Mouse (Mus musculus): ENCODE results near the gene Sap30. TPM values are rescaled to one million over a fixed set of nuclear protein-coding genes. Genes with fewer than 3 reads are reported as not detected.
"Not testable (repeated sequence)": the region's sequence is repeated elsewhere in the genome, so short reads cannot be mapped to it uniquely, and the experiment has no call there.

Gene Sap30
- polyA plus RNA-seq, 1 experiment from 2014 or later = 20.7 TPM

DNA sequence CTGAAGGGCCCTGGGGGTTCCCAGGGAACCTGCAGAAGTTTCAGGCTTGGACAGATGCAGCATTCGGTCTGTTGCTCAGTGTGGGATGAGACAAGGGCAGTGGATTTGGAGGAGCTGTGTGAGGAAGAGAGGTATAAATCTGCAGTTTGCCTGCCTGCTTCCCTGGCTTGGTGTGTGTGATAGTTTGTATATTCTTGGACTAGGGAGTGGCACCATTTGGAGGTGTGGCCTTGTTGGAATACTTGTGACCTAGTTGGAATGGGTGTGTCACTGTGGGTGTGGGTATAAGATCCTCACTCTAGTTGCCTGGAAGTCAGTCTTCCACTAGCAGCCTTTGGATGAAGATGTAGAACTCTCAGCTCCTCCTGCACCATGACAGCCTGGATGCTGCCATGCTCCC, 17.8 kb upstream of the Sap30 start:
- not testable (repeated sequence) for H3K4me2 ChIP-seq (ENCODE audit: low read length); H3K9ac ChIP-seq (ENCODE audit: low read depth, low read length); H3K4me1 ChIP-seq (ENCODE audit: control insufficient read depth, insufficient read depth, low read depth, low read length); H3K4me3 ChIP-seq (ENCODE audit: low read length); ATAC-seq; H3K9me3 ChIP-seq (ENCODE audit: control insufficient read depth, low read length); H3K36me3 ChIP-seq (ENCODE audit: control insufficient read depth, insufficient read depth, low read length); H3K27me3 ChIP-seq (replicated peaks; ENCODE audit: control insufficient read depth, insufficient read depth, low read length); H3K27ac ChIP-seq (ENCODE audit: low read depth, low read length)
- 89% methylated on average over 1 of the region's 1 CpGs for WGBS

DNA sequence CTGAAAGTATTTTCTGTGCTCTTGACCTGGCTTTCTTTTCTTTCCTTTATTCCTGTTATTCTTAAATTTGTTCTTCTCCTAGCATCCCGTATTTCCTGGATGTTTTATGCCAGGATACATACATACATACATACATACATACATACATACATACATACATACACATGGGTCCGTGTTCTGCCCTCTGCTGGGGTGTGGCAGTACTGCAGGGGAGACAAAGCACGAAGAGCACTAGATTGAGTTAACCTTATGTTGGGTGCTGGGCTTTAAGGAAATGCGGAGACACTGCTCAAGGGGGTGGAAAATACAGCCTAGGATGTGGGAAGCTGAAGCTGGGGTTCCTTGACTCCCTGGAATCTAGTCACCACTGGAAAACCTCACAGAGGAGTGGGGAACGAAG, 16.0 kb upstream of the Sap30 start:
- H3K4me1 ChIP-seq (ENCODE audit: control insufficient read depth, insufficient read depth, low read depth, low read length) = no peaks in the 10 kb centered on the region; the same call in 1 of the 2 replicates
- no peak overlapping the region for H3K27ac ChIP-seq (ENCODE audit: low read depth, low read length)
- 60% methylated on average over 5 of the region's 5 CpGs for WGBS
- H3K36me3 ChIP-seq (ENCODE audit: control insufficient read depth, insufficient read depth, low read length) = no peaks in the 10 kb centered on the region
- no peaks in the 10 kb centered on the region; the same call in 1 of the 2 replicates for H3K27me3 ChIP-seq (replicated peaks; ENCODE audit: control insufficient read depth, insufficient read depth, low read length)
- no peaks in the 10 kb centered on the region for H3K9me3 ChIP-seq (ENCODE audit: control insufficient read depth, low read length)
- ATAC-seq = no peak
- H3K4me3 ChIP-seq (ENCODE audit: low read length) = no peak overlapping the region
- no peak overlapping the region for H3K9ac ChIP-seq (ENCODE audit: low read depth, low read length)
- H3K4me2 ChIP-seq (ENCODE audit: low read length) = no peak overlapping the region

DNA sequence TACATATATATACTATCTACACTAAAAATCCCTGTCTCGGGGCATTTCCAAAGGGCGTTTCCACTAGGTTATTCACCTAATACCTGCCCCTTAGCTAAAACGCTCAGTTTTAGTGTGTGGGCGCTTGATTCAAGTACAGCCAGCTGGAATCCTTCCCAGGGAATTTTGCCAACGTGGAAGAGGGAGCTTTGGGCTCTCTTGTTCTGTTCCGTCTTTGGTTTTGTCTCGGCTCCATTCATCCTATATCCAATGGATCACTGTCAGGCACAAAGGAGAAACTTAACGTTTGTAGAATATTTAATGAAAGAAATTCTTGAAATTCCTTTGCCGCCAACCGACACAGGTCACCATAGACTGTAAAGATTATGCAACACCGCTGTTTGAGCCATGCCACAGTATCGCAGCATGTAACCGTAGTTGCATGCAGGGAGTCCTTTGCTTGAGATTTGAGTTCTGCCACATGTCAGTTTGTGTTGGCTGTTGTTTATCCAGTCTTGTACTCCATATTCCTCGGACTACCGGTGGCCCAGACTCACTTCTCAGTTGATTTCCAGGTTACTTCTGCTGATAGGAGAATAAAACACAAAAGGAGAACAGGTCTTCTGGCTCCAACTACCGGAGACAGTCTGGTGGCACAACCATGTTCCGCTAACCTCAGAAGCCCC, 11.3 kb upstream of the Sap30 start:
- no peak overlapping the region; the same call in 1 of the 2 replicates for H3K9ac ChIP-seq (ENCODE audit: low read depth, low read length)
- no peaks in the 10 kb centered on the region for H3K36me3 ChIP-seq (ENCODE audit: control insufficient read depth, insufficient read depth, low read length)
- H3K4me3 ChIP-seq (ENCODE audit: low read length) = peak overlapping the region; percentile 15
- WGBS = 27% methylated on average over 17 of the region's 17 CpGs
- ATAC-seq = peak; percentile 72
- no peak overlapping the region for H3K27ac ChIP-seq (ENCODE audit: low read depth, low read length)
- H3K4me1 ChIP-seq (ENCODE audit: control insufficient read depth, insufficient read depth, low read depth, low read length) = no peaks in the 10 kb centered on the region; the same call in 1 of the 2 replicates
- no peaks in the 10 kb centered on the region; the same call in 1 of the 2 replicates for H3K27me3 ChIP-seq (replicated peaks; ENCODE audit: control insufficient read depth, insufficient read depth, low read length)
- no peaks in the 10 kb centered on the region for H3K9me3 ChIP-seq (ENCODE audit: control insufficient read depth, low read length)
- peak overlapping the region; percentile 50 for H3K4me2 ChIP-seq (ENCODE audit: low read length)

DNA sequence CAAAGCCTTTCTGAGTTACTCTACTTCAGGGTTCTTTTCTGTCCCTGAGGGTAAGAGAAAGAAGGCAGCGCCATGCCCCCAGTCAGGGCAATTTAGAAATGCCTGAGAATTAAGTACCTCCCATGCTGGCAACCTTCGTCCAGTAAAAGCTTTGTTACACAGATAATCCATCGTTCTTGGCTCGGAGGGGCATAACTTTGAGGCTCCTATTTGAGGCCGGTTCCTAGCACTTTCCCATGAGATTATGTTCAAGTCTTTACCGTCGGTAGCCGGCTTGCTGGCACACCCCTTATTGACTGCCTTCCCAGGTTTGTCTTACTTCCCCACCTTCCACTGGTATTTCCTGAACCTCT, 10.8 kb upstream of the Sap30 start:
- peak; percentile 28; the same call in 1 of the 2 replicates for ATAC-seq
- Histone ChIP-seq H3K4me3 (ENCODE audit: low read length) (peak overlapping the region; percentile 15), H3K4me1 (ENCODE audit: control insufficient read depth, insufficient read depth, low read depth, low read length) (no peaks in the 10 kb centered on the region; the same call in 1 of the 2 replicates), H3K27ac (ENCODE audit: low read depth, low read length) (no peak overlapping the region), H3K4me2 (ENCODE audit: low read length) (peak overlapping the region; percentile 50), H3K9ac (ENCODE audit: low read depth, low read length) (no peak overlapping the region; the same call in 1 of the 2 replicates), H3K27me3 (replicated peaks; ENCODE audit: control insufficient read depth, insufficient read depth, low read length) (no peaks in the 10 kb centered on the region; the same call in 1 of the 2 replicates), H3K9me3 (ENCODE audit: control insufficient read depth, low read length) (no peaks in the 10 kb centered on the region), H3K36me3 (ENCODE audit: control insufficient read depth, insufficient read depth, low read length) (no peaks in the 10 kb centered on the region)
- 33% methylated on average over 8 of the region's 8 CpGs for WGBS

DNA sequence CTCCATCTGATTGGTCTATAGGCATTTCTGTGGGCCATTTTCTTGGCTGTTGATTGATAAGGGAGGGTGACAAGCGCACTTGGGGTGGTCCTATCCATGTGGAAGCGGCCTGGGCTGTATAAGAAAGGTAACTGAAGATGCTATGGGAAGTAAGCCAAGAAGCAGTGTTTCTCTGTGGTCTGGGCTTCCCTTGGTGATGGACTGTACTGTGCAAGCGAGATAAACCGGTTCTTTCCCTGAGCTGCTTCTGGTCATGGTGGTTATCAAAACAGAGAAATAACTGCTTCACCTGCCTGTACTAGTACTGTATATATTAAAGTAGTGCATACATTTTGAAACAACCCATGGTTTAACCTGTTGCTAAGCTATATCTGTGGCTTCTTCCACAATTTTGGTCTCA, 4.2 kb upstream of the Sap30 start:
- ATAC-seq = no peak
- 95% methylated on average over 4 of the region's 4 CpGs for WGBS
- H3K4me1 ChIP-seq (ENCODE audit: control insufficient read depth, insufficient read depth, low read depth, low read length) = no peaks in the 10 kb centered on the region

DNA sequence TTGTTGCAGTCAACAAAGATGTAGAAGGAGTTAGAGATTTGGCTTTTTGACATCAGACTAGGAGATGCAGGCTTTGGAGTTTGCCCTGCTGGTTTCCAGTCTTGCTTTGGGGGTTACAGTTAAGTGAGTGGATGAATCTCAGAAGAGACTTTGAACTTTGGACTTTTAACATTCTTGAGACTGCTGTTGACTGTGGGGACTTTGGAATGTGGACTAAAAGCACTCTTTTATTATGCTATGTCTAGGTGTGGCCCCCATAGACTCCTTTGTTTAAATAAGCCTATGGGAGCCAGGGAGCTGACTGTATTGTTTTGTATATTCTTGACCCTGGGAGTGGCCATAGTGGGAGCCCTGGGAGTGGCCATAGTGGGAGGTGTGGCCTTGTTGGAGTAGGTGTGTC, 2.2 kb upstream of the Sap30 start:
- H3K9ac ChIP-seq (ENCODE audit: low read depth, low read length) = no peak overlapping the region
- H3K4me2 ChIP-seq (ENCODE audit: low read length) = no peak overlapping the region
- no peaks in the 10 kb centered on the region for H3K36me3 ChIP-seq (ENCODE audit: control insufficient read depth, insufficient read depth, low read length)
- no peaks in the 10 kb centered on the region for H3K27me3 ChIP-seq (replicated peaks; ENCODE audit: control insufficient read depth, insufficient read depth, low read length)
- ATAC-seq = no peak
- H3K27ac ChIP-seq (ENCODE audit: low read depth, low read length) = no peak overlapping the region
- no peak overlapping the region for H3K4me3 ChIP-seq (ENCODE audit: low read length)
- H3K4me1 ChIP-seq (ENCODE audit: control insufficient read depth, insufficient read depth, low read depth, low read length) = peaks cover 6% of the 10 kb centered on the region
- no peaks in the 10 kb centered on the region for H3K9me3 ChIP-seq (ENCODE audit: control insufficient read depth, low read length)

More for the DNA sequence above, 4.2 kb upstream of the Sap30 start:
- no peak overlapping the region for H3K4me2 ChIP-seq (ENCODE audit: low read length)
- no peak overlapping the region for H3K9ac ChIP-seq (ENCODE audit: low read depth, low read length)
- no peaks in the 10 kb centered on the region for H3K9me3 ChIP-seq (ENCODE audit: control insufficient read depth, low read length)
- no peak overlapping the region for H3K27ac ChIP-seq (ENCODE audit: low read depth, low read length)
- no peaks in the 10 kb centered on the region for H3K27me3 ChIP-seq (replicated peaks; ENCODE audit: control insufficient read depth, insufficient read depth, low read length)
- H3K4me3 ChIP-seq (ENCODE audit: low read length) = no peak overlapping the region
- no peaks in the 10 kb centered on the region for H3K36me3 ChIP-seq (ENCODE audit: control insufficient read depth, insufficient read depth, low read length)

DNA sequence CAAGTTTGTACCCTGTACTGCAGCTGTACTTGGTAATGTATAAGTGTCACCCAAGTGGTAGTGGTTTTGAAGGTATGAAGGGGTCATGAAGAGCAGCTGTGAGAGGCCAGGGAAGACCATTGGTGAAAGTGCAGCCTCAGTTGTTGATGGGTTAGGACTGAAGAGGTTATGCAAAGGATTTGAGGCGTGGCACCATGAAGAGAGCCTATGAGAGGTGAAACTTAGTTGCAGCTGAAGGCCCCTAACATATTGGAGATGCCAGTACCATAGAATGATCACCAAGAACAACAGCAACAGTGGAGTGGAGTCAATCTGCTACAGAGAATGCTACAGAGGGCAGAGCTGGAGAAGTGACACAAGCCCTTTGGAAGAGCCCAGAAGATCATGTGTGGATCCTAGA, 1.7 kb upstream of the Sap30 start:
- H3K4me2 ChIP-seq (ENCODE audit: low read length) = no peak overlapping the region
- H3K36me3 ChIP-seq (ENCODE audit: control insufficient read depth, insufficient read depth, low read length) = no peaks in the 10 kb centered on the region
- no peak overlapping the region for H3K27ac ChIP-seq (ENCODE audit: low read depth, low read length)
- no peak overlapping the region for H3K9ac ChIP-seq (ENCODE audit: low read depth, low read length)
- H3K27me3 ChIP-seq (replicated peaks; ENCODE audit: control insufficient read depth, insufficient read depth, low read length) = no peaks in the 10 kb centered on the region
- ATAC-seq = no peak
- peaks cover 6% of the 10 kb centered on the region for H3K4me1 ChIP-seq (ENCODE audit: control insufficient read depth, insufficient read depth, low read depth, low read length)
- no peaks in the 10 kb centered on the region for H3K9me3 ChIP-seq (ENCODE audit: control insufficient read depth, low read length)
- H3K4me3 ChIP-seq (ENCODE audit: low read length) = no peak overlapping the region
- WGBS = 100% methylated on average over 1 of the region's 1 CpGs

DNA sequence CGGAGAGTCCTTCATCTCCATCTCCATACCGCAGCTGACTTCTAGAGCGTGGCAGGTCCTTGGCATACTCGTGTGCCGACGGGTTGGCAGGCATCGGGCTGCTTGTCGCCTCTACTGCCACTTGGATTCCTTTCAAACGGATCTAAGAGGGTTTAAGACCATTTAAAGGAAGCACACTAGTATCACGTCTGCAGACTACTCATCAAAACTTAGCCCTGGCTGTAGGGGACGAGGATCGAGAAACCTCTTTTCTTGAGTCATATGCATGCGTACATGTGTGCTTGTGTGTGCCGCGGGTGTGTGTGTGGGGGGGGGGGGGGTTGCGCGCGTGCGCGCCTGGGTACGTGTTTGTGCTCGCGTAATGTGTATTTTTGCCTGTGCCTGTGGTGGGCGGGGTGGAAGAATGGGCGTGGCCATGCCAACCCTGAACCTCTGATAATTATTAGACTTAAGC, 679 bp upstream of the Sap30 start:
- WGBS = under 1% methylated on average over 25 of the region's 25 CpGs
- H3K4me1 ChIP-seq (ENCODE audit: control insufficient read depth, insufficient read depth, low read depth, low read length) = peaks cover 6% of the 10 kb centered on the region
- H3K27ac ChIP-seq (ENCODE audit: low read depth, low read length) = peak overlapping the region; percentile 96
- peak overlapping the region; percentile 81 for H3K4me2 ChIP-seq (ENCODE audit: low read length)
- H3K4me3 ChIP-seq (ENCODE audit: low read length) = peak overlapping the region; percentile 96
- H3K9me3 ChIP-seq (ENCODE audit: control insufficient read depth, low read length) = no peaks in the 10 kb centered on the region
- H3K36me3 ChIP-seq (ENCODE audit: control insufficient read depth, insufficient read depth, low read length) = no peaks in the 10 kb centered on the region
- H3K9ac ChIP-seq (ENCODE audit: low read depth, low read length) = peak overlapping the region; percentile 65
- peak; percentile 40 for ATAC-seq
- H3K27me3 ChIP-seq (replicated peaks; ENCODE audit: control insufficient read depth, insufficient read depth, low read length) = no peaks in the 10 kb centered on the region

DNA sequence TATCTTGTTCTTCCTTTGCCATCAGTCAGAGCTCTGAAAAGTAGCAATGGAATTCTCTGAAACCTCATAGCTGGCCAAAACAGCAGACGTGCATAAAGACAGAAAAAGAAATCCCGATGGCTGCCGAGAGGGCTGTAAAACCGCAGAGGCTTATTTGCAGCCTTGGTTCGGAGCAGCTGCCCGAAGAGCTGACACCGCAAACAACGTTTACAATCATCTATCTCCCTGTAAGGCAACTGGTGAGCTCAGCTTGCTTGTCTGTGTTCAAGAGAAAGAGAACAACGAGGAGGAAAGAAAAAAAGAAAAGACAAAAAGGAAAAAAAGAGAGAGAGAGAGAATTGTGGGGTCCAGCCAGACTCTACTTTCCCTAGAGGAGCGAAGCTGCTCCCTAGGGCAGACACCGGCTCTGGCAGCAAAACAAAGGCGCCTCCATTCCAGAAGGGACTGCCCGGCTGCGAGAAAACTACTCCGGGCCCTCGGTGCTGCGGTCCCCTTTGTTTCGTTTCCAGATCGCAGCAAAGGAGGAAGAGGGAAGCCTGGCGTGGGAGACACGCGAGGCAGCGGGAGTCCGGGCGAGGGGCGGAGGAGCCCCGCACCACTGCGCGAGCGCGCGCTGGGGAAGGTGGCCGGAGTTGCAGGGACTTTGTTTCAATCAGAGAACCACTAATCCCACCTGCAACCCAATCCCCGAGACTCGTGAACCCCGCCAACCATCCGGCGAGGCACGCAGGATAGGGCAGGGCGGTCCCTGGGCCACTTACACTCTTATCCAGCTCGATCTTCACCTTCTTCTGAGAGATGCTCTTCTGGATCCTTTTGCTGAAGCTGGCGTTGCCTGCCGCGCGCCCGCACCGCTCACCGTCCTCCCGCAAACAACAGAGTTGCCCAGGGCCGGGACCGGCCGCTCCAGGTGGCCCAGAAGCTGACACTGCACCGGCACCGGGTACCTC, 894 bp downstream of the Sap30 start:
- Histone ChIP-seq H3K4me2 (ENCODE audit: low read length) (peak overlapping the region; percentile 81), H3K27ac (ENCODE audit: low read depth, low read length) (peak overlapping the region; percentile 96), H3K4me3 (ENCODE audit: low read length) (peak overlapping the region; percentile 96), H3K9me3 (ENCODE audit: control insufficient read depth, low read length) (no peaks in the 10 kb centered on the region), H3K36me3 (ENCODE audit: control insufficient read depth, insufficient read depth, low read length) (peaks cover 3% of the 10 kb centered on the region; the same call in 1 of the 2 replicates), H3K27me3 (replicated peaks; ENCODE audit: control insufficient read depth, insufficient read depth, low read length) (no peaks in the 10 kb centered on the region), H3K4me1 (ENCODE audit: control insufficient read depth, insufficient read depth, low read depth, low read length) (peaks cover 6% of the 10 kb centered on the region), H3K9ac (ENCODE audit: low read depth, low read length) (peak overlapping the region; percentile 87)
- peak; percentile 63 for ATAC-seq
- under 1% methylated on average over 53 of the region's 54 CpGs for WGBS
